Mouse (Mus musculus) urinary bladder, postnatal 36 days (tissue): Measurements from ENCODE around the gene Tada2b.

ENCODE experiments used
- DNase-seq, 2 experiments: peaks; one replicate each; pipeline ENCODE4 v3.0.0; 2022; ENCODE audit warnings: low spot score in 2 of 2, mixed read lengths in 1 of 2

Tada2b gene

DNA sequence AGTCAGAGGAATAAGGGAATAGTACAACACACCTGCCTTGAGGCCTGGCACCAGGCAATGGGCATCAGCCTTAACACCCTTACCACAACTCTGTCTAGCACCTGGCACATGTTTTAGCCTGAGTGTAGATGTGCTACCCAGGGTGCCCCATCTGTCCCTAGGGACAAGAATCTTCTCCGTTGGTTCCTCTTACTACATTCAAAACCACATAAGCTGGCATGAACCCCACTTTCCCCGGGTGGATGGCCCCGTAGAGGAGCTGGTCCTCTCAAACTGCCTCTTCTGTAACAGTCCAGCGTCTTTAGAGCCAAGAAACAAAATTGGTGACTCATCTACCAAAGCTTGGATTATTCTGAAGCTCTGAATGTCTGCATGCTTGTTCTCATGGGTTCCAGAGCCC lies 3.7 kb downstream of the Tada2b start:
- no peak for DNase-seq

DNA sequence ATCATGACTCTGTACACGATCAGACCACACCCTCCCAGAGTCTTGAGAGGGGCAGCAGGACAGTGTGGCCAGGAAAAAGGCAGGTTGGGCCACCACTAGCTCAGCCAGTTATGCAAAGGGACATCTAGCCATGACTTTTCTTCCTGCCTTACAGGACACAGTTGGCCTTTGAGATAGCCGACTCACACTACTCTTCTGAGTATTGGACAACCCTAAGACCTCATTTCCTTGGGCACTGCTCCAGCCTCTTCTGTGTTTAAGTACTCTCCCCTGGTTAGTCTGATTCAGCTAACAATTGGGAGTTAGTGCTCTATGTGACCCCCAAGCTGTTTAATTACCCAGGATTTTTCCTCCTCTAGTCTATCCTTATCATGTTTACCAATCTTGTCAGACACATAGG lies 4.3 kb downstream of the Tada2b start:
- no peak for DNase-seq

DNA sequence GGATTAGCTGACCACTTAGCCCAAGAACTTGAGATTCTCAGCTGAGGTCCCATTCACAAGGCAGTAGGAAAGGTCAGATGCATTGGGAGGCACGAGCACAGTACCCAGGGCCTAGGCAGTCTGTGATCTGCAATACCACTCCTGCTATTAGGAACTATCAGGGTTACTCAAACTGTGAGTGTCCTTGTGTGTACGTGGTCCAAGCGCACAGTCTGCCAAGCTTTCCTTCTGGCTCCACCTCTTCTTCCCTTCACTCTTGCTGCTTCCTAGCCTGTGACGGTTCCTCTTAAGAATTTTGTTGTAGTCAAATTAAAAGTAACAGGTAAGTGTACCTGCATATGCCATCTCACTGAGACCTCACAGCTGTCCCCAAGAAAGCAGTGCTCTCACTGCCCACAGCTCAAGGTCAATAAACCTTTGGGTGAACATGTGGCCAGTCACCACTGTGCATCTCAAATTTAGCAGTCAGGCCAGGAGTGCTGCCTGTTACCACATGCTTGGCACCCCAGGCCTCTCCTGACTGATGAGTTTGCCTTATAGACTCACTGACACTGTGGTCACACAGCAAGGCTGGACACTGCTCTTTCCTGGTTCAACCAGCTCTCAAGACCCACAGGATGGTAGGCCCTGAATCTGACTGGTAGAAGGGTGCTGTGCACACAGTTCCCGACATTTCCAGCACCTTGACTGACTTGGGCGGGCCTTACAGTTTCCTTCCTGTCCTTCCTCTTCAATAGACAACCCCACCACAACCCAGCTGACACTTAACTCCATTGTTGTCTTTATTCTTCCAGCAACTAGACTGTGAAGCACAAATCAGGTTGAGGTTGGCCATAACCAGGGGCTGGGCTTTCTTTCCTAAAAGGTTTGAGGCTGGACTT lies 5.3 kb downstream of the Tada2b start:
- no peak for DNase-seq

DNA sequence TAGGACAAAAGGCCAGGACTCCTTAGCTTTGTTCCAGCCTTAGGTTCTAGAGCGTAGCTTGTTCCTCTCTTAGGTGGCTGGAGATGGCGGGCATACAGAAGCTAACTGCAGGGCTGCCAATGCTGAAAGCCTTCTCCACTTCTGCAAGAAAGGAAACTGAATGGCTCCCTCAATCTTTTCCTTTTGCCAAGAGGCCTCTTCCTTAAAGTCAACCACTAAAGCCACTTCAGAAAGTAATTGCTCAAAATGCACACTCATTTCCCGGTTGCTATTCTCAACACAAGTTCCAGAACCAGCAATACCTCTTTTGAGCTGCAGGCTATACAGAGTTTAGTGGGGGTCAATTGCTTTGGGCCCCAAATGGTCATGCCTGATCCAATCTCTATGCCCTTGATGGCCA lies 6.6 kb downstream of the Tada2b start:
- DNase-seq, result no peak

DNA sequence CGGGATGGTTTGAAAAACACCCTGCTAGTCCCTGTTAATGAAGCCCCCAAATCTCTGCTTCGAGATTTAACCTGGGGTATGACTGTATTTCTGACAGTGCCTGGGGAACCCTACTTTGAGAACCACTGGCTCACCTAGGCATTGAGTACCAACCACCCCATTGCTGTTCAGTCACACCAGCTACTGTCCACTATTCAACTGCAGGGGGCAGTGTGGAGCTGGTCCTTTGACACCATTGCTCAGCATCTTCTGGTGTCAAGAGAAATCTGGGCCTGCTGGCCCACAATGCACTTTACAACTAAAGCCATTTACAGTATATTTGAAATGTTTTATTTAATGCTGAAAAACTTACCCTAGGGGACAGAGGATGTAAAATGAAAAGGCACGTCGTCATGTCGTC lies 9.8 kb downstream of the Tada2b start:
- DNase-seq, result peak; percentile 37 to 54

DNA sequence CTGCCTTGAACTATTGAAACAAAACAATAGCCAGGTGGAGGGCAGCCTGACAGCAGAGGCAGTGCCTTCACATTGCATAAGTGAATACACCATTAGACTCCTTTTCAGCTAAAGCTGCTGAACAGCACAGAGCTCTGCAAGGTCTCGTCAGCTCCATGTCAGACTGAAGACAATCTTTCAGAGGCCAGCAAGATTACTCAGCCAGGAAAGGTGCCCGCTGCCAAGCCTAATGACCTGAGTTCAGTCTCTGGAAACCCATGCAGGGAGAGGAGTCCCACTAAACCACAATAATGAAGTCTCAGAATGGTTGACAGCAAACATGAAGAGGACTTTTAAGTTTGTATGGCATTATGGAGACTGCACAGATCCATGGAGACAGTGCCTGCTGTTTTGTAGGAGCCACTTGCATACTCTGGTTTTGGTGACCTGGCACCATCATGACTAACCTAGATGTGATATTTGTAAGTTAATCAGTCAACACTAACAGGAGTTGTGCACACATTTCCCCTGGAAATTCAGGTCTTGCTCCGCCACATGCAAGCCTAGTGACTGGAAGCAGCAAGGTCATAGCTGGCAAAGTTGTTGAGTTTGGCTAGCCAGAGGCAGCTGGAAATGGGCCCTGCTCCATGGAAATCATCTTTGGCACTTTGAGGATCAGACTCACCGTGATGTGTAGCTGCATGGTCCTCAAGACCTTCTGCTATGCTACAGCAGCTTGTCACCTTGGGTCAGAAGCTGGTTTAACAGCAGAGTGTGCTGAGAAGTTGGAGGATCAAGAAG lies 11.0 kb downstream of the Tada2b start:
- DNase-seq, result no peak

DNA sequence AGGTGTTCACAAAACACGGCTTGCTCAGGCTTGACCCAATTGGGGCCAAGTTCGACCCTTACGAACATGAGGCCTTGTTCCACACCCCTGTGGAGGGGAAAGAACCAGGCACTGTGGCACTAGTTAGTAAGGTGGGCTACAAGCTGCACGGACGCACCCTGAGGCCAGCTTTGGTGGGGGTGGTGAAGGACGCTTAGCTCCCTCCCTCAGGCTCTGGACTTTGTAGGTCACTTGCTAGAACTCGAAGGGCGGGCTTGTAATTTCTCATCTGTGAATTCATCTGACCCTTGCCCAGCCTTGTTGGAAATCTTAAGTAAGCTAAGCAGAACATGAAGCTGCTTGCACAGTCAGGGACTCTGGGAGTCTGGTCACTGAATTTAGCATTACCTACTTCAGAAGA lies 12.9 kb downstream of the Tada2b start:
- DNase-seq, result no peak

DNA sequence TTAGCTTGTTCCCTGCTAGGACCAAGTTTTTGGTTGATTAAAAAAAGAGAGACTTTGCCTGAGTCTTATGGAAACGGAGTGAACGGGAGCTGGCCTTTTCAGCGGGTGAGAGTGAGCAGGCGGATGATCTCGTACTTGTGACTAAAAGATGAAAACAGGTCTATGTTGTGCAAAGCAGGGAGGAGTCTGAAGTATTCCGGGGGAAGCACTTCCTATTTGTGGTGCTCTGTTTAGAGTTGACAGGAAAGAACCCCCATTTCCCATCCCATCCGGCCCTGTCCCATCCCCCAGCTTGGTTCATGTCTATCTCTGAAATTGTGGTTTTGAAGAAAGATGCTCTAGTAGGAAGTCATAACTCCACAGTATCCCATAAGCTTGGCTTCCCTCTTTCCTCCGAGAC lies 18.2 kb downstream of the Tada2b start:
- no peak for DNase-seq

DNA sequence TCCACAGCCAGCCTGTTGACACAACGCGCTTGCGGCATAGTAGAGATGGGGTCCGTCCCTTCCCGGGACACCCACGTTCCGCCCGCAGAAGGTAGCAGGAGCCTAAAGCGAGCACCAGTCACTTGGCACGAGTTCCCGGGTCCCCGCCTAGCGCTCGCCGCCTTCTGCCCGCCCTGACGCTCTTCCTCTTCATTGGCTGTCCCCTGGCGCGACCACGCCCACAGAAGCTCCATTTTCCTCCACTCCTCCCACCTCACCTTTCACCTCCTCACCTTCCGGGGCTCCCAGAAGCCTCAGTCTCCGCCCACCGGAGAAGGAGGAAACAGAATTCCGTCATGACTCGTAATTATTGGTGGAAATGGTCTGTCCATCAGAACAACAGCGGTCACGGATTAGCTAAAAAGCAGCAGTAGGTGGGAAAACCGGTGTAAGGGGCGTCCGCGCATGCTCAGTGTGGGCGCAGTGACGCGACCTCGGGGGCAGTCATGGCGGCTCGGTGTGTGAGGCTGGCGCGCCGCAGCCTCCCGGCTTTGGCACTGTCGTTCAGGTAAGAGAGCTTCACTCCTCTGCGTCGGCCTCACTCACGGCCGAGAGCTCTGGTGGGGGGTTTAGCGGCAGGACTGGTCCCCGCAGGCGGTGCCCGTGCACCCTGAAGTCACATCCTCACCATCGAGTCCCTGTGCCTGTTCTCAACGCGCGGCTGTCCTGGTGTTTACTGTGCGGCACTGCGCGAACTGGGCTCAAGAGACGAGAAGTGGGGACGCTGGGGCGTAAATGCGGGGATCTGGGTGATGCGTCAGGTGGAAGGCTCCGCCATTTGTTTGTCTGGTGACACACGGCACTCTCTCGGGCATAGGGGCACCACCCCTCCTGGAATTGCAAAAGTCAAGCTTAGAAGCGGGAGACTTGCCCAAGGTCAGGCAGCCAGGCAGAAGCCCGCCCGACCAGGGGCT lies 19.1 kb downstream of the Tada2b start, which contains the start of gene Grpel1:
Gene Grpel1, plus strand, starts transcription at position 290 of the 953 bp plus-strand sequence.
- peak; percentile 98 to 99 for DNase-seq

DNA sequence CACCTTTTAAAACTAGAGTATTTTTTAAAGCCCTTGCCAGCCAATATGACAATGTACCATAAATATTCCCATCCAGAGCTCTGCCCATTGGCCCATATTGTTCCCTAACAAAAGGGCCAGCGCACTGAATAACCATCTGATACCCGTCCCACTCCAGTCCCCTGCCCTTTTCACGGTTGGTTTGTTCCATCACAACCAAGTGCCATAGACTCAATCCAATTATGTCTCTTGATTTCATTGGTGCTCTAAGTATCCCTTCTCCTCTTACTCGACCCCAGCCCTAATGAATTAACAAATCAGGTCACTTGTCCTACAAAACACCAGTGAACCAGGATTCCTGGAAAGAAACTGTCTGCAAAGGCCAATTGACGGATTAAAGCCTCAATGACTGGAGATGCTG lies 20.7 kb downstream of the Tada2b start:
- DNase-seq, result no peak

DNA sequence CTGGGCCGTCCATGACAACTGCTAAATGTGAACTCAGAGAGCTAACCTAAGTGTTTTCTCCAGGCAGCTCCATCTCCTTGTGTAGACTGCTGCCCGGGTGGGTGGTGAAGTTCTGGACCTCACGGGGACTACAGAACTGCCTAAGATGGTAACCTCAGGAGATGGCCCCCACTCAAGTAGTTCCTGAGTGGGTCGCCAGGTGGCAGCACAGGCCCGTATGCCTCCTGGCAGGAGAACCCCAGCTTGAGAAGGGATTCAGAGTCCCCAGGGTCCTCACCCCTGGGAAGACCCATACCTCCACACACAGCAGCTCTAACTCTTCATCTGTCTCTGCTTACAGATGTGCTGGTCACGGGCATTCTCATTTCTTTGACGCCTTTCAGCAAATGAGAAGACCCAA lies 21.3 kb downstream of the Tada2b start:
- DNase-seq, result peak; percentile 69 to 73

DNA sequence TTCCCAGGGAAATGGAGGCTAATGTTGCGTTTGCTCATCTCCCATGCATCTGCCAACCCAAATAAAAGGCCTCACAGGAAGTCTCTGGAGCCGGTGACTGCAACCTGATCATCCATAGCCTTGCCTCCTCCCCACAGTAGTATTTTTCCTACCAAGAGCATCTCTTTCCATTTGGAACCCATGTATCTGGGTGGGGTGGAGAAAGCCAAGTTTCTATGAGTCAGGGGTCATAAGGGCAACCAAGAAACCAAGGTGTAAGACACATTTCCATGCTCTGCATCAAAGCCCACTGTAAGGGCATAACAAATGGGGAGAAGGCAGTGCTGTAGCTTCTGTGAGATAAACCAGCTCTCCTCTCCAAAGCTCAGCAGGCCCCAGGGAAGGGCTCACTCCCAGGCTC lies 22.9 kb downstream of the Tada2b start:
- no peak for DNase-seq

DNA sequence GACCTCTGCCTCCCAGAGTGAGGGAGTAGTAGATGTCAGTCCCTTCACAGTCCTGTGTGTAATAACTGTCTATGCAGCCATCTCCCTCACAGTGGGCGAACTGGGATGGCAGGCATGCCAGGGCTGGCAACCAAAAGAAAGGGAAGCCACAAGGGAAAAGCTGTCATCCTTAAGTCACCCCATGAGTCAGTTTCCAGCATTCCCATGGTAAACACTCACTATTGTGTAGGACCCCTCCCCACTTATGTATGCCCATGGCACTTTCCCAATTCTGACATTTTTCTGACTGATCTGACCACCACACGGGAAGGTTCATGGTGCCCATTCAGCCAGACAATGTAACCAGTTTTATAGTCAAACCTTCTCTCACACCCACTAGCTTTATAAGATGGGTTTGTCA lies 23.4 kb downstream of the Tada2b start:
- no peak for DNase-seq

DNA sequence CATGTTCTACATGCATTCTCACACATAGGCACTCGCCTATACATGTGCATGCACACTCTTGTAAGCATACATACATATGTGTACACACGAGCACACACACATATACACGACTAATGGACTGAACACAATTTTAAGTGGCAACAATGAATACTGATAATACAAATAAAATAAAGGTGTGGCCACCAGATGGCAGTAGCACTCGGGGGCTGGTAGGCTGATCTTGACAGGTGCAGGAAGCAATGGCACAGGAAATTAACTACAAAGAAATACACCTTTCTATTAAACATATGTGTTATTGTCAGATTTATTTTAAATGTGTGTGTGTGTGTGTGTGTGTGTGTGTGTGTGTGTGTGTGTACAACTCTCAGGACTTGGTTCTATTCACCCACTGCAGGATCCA lies 25.2 kb downstream of the Tada2b start:
- DNase-seq, result no peak

DNA sequence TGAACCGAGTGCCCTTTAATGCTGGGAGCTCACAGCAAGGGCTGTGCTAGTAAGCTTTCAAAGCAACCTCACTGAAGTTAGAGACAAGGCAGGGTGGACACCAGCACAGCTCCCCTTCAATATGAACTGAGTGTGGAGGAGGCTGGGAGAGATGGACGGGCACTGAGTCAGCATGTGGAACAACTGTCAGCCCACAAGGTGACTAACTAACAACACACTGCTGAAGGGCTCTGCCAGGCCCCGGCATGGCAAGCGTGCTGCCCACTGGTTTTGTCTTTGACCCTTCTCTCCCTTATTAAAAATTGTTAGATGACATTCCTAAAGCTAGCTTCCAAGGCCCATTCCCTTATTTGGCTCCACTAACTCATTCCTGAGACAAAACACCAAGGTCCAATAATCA lies 26.4 kb downstream of the Tada2b start:
- DNase-seq, result no peak

DNA sequence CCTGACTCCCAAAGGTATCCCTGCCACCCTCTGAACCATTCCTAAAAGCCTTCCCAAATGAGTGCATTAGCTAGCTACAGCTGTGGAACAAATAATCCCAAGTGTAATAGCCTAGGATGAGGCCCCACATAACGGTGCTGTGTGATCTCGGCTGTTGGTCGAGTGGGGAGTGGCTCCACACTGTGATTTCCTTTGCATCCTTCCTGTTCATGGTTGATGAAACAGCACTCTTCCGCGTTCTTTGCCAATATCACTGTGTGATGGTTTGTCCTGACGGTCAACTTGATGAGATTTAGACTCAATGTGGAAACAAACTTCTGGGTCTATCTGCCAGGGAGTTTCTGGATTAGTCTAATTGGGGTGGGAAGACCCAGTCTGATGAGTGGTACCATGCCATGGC lies 31.3 kb downstream of the Tada2b start:
- no peak for DNase-seq

DNA sequence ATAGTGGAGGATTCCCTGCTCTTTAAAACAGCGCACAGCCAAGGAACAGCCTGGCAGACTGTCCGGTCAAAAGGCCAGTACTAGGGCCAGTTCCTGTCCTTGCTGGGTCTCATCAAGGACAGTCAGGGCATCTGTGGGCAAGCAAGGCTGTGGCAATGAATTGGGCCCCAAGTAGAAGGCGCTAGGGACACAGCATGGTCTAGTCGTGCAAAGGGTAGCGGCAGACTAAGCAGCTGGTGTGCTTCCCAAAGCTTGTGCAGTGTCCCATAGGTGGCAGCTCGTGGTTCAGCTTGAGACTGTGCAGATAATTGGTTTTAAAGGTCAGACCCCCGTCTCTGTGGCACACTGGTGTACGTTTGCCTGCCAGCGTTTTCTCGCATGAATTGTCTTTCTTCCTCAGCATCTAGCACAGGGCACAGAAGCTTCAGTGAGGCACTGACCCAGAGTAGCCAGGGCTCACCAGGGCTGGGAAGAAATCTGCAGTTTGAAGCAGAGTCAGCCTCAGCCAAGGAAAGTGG lies 32.2 kb downstream of the Tada2b start:
- DNase-seq, result no peak

DNA sequence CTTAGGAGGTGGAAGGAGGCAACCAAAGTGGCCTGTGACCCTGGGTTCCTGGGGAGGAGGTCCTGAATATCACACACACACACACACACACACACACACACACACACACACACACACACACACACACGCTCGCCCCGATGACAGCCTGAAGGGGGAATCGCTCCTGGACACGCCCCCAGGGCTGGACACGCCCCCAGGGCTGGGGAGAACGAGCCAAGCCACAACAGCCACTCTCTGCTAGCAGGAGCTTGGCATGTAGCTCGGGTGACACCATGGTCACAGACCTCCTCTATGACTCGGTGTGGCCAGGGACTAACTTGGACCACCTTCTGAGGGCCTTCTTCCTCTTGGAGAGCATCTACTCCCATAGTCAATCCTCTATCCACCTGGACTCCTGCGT lies 33.0 kb downstream of the Tada2b start:
- no peak for DNase-seq

DNA sequence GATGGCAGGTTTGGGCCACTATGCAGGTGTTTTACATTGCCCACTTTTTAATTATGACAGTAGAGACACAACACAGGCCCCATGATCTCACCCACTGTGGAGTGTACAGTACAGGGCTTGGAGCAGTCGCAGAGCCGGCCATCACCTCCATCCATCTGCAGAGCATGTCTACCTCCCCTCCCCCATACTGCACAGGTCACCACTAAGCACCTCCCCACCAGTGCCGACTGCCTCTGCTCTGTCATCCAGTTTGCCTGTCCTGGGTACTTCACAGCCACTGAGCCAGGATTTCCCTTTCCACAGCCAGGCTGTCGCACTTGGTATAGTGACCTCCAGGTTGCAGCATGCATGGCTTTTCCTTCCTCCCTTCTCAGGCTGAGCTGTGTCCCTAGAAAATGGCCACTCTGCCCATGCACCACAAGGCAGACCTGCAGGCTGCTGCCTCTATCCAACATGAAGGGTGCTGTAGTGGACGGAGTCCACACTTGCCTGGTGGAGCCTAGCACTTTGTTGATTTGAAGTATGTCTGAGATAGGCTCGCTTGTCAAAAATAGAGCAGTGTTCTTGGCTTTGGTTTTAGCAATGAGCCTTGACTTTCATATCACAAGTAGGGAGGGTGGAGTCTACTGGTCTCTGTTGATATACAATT lies 34.3 kb downstream of the Tada2b start:
- no peak for DNase-seq

DNA sequence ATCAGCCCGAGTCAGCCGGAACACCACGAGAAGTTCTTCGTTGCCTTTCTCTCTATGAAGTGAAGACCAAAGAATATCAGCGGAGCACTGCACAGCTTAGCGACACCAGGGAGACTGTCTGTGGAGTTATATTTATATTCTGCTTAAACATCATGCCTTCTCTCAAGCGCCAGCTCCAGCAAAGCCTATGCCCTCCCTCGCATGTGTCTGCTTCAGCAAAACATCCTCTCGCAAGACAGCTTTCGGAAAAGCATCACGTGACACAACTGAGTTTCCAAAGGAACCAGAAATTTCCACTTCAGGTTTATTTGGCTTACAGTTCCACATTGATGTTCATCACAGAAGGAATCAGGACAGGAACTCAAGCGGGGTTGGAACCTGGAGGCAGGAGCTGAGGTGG lies 36.2 kb downstream of the Tada2b start:
- no peak for DNase-seq
